Mouse (Mus musculus): ENCODE results near the gene Yipf2.

DNA sequence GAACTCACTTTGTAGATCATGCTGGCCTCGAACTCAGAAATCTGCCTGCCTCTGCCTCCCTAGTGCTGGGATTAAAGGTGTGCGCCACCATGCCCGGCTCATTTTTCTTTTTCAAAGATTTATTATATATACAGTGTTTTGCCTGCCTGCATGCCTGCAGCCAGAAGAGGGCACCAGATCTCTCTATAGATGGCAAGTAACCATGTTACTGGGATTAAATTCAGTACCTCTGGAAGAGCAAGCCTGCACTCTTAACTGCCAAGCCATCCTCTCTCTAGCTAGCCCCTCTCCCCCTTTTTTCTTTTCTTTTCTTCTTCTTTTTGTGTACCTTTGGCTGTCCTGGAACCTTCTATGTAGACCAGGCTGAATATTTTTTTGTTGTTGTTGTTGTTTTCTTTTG lies 38.0 kb upstream of the Yipf2 start:
- TF ChIP-seq CTCF (IDR thresholded peaks at IDR 0.05; ENCODE audit: insufficient read depth, low read length) = peak; percentile 22; the same call in 1 of the 2 replicates
- TF ChIP-seq POLR2A (IDR thresholded peaks at IDR 0.05; ENCODE audit: borderline replicate concordance, extremely low read depth, low read depth, low read length) = no peak
